Mouse (Mus musculus) adrenal gland, postnatal 36 days (tissue): Measurements from ENCODE around the gene 1700030J22Rik. TPM values are rescaled to one million over a fixed set of nuclear protein-coding genes. Genes with fewer than 3 reads are reported as not detected.

Experiments
- DNase-seq, 2 experiments: peaks; one replicate each; pipeline ENCODE4 v3.0.0; 2021; ENCODE audit warnings: mixed read lengths in 1 of 2
- total RNA-seq, 2 experiments: library from RNA; stranded (reverse); gene quantifications; 2 replicates each; pipeline ENCODE4 v1.2.3; 2021

Gene 1700030J22Rik
- total RNA-seq, 2 experiments from 2014 or later = 1.2 to 2.7 TPM

DNA sequence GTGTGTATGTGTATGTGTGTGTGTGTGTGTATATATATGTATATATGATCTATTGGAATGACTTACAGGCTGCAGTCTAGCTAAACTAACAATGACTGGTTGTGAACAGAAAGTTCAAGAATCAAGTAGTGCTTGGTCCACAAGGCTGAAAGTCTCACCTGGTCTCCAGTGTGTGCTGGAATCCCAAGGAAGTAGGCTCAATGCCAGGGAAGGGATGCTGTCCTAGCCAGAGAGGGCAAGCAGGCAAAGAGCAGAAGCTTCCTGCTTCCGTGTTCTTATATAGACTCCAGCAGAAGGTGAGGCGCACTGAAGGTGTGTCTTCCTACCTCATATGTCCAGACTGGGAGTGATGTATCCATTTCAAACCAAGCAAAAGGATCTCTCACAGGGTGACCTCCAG lies 27.0 kb downstream of the 1700030J22Rik start:
- DNase-seq = no peak

DNA sequence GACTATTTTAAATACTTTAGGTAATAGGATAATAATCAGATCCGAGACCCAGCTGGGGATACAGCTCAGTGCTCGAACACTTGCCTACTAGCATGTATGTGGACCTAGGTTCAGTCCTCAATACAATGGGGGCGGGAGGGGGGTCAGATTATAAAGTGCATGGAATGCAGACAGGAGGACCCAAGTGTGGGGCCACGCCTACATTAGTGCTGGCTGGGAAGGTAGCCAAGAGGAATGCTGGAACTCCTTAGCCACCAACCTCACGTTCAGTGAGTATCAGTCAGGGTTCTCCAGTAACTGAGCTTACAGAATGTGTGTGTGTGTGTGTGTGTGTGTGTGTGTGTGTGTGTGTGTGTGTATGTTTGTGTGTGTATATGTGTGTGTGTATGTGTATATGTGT lies 27.4 kb downstream of the 1700030J22Rik start:
- DNase-seq = peak in 1 of 2 experiments; percentile 19

DNA sequence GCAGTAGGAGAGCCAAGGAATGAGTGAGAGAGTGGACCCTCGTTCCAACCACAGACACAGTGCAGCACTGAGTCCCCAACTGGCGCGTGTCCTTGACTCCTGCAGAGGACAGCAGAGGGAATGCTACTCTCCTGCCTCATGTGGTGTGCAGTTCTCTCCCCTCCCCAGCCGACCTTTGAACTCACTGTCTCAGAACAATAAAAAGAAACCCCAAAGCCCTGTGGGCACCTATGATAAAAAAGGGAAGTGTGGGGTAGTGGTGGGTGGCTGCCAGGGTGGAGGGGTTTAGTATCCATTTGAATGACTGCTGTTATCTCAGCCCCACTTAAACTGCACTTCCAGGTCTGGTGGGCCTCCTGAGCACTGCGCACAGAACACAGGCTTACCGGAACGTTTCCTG lies 31.2 kb downstream of the 1700030J22Rik start:
- no peak for DNase-seq

DNA sequence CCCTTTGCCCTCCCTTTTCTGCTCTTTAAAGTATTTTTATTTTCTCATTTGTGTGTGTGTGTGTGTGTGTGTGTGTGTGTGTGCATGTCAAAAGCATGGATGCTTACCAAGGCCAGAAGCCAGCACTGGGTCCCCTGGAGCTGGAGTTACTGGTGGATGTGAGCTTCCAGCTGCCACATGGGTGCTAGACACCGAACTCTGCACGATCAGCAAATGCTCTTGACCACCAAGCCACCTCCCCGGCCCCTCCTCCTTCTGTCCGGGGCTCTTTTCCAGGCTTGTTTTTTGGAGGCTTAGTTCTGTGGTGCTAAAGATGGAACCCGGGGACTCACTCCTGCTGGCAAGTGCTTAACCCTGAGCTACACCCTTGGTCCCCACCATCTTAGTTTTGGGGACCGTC lies 31.9 kb downstream of the 1700030J22Rik start:
- no peak for DNase-seq

DNA sequence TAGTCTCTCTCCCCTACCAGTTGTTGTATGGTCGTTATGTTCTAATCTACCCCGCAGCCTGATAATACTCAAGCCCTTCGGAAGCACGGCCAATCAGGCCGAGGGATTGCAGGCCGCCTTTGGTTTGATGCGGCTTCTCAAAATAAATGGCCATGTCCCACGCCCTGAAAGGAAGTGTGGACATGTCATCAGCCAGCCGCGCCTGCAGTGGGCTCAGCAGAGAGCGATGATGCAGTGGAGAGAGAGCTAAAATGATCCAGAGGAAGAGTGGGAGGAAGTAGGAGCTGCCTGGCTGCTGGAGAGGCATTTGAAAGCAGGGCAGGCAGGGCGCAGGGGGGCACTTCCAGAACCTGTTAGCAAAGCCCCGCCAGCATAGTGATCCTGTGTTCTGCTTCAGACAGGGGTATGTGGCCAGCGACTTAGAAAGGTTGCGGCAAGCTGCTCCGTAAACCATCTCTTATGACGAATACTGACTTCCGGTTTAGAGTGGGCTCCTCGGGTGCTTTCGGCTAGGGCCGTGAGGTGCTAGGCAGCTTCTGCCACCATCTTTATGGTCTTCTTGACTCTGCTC lies 32.4 kb downstream of the 1700030J22Rik start:
- no peak for DNase-seq

DNA sequence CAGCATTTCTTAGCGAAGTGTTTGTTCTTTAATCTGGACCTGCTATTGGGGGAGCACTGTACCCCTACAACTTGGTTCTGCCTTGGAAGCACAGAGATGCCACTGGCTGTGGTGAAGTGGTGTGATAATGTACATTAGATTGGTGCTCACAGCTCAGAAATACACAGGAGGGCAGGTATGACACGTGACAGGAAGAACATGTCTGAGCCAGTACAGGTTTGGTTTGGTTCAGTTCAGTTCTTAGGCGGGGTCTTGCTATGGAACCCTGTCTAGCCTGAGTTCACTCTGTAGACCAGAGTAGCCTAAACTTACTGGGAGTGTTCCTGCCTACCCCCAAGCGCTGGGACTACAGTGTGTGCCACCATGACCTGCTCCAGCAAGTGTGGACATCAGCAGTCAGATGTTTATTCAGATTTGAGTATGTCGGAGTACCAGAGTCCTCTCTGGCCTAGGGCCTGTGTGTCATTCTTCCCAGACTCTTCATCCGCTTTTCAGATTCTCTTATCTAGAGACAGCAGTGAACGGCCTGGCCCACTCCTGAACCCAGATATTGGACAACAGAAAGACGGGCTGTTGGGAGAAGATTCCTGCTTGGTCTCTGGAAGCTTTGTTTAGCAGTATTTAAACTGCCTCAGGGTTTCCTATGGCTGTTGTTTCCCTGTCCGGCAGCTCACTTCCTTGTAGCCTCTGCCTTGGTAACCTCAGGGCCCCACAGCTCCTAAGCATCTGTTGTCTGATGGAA lies 33.4 kb downstream of the 1700030J22Rik start:
- DNase-seq = no peak

DNA sequence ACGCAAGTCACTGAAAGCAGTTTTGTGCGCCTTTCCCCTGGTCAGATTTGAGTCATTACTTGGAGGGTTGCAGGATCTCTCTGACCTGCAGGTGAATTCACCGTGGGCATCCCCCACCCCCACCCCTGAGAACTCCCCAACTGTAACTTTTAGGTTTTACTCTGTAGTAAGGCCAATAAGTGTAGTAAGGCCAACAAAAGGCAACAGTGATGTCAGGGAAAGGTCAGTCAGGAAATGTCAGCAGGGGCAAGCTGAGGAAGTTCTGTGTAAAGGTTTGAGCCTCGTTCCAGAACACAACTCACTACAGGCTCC lies 34.4 kb downstream of the 1700030J22Rik start:
- DNase-seq = no peak

DNA sequence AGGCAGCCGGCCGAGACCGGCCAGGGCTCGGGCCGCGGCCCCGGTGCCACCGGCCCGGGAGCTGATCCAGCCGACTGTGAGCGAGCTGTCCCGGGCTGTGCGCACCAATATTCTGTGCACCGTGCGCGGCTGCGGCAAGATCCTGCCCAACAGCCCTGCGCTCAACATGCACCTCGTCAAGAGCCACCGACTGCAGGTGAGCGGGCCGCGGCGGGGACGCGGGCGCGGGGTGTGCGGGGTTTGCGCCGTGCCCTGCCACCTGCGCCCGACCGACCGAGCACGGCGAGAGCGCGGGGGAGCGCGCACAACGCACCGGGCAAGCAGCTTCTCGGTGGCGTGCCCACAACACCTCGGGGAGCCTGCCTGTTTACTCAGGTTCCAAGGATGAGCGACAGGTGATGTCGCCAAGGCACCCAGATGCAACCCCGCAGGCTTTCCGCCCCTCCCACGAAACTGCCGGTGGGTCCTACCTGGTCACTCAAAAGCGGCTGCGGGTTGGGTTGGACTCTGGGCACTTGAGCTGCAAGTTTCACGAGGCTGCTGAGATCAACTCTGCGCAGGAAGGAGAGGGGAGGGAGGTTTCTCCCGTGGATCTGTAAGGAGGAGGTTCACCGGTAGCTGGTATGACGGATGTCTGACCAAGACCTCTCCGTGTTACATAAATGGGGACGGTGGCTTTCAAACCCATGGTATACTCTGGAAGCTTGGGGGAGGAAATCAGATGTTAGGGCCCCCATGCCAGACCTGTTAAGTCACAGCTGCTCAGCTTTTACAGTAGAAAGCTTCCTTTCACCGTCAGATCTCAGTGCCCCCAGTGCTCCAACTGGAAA lies 35.0 kb downstream of the 1700030J22Rik start:
- peak; percentile 27 to 30 for DNase-seq

DNA sequence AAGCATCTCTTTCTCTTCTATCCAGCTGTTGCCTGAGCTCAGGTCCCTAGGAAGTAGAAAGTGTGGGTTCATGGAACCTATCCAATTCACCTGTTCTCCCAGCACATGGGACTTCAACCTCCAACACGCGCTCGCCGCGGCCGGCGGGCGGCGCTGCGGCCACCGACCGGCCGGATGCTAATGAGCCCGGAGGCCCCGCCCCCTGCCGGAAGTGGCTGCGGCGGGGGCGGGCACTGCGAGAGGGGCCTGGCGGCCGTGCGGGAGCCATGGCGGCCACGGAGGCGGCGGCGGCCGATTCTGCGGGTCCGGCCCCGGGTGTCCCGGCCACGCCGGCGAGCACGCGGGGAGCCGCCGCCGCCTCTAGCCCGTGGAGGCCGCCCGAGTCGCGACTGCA lies 35.6 kb downstream of the 1700030J22Rik start, which contains the start of gene Atmin:
Gene Atmin (plus strand): TSS at position 233 of the 394 bp plus-strand sequence.
- DNase-seq = peak; percentile 91 to 95

DNA sequence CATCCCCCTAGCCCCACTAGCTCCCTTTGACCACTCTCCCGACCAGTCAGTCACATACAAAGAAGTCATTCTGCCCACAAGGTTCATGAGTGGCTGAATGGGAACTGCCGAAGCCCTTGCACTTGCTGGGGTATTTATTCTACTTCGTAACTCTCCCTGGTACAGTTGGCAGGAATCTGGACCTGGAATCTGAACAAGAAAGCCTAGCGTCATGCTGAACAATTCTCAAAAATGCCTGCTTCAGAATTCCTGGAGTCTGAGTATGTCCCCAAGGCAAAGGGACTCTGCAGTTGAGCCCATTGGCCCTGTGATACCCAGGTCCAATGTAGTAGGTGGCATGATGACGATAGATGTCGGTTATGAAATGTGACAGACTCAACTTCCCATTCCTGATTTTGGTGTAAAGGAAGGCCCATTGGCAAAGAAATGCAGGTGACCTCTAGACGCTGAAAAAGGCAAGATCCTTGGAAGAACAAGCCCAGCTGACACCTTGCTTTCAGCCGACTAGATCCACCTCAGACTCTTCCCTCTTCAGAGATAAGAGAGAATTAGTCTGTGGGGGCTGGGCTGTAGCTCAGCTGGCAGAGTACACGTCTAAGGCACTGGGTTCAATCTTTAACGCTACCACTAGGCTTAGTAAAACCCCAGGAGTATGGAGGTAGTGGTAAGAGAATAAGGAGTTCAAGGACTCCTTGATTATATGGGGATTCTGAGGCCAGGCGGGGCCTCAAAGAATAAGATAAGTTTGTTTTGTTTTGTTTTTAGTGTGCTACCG lies 36.3 kb downstream of the 1700030J22Rik start:
- no peak for DNase-seq

DNA sequence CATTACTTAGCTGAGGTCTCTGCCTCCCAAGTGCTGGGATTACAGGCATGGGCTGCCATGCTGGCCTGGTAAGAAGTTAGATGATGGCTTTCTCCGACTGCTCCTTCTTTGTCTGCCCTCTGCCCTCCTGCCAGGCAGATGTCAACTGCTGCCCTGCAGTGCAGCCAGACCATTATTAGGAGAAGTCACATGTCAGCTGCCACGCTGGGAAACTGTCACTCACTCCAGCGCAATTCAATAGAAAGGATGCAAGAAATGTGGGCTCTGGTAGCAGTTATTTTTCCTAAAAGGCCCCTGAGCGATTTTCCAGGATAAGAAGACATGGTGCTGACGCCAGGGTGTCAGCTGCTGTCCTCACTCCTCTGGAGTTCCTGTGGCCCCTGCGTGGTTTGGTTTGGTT lies 43.3 kb downstream of the 1700030J22Rik start:
- DNase-seq = no peak

DNA sequence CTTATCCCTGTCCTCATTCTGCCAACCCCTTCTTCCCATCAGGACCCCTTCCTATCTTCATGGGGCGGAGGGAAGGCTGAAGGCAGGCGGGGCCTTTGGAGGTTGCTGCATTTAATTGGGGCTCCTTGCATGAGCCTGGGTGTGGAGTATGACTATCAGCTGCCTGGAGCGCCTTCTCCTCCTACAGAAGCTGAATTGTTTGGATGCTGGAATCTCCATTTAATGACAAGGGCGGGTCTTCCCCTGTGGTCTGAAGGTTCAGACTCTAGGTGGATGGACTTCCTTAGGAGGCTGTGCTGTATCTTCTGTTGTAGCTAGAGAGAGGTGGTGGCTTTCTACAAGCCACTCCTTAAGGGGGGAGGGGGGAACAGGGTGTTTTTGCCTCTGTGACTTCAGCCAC lies 43.8 kb downstream of the 1700030J22Rik start:
- no peak for DNase-seq

DNA sequence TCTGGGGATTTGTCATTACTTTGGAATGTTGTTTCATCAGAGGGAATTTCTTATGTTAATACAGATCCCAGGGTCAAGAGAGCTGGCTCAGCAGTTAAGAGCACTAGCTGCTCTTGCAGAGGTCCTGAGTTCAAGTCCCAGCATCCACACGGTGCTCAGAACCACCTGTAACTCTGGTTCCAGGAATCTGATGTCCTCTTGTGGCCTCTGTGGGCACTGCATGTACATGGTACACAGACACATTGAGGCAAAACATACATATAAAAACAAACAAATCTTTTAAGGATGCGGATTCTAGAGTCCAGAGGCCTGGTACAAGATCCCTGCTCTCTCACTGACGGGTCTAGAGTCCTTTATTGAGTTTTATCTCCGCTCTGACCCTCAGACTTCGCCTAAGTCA lies 50.2 kb downstream of the 1700030J22Rik start:
- DNase-seq = no peak

DNA sequence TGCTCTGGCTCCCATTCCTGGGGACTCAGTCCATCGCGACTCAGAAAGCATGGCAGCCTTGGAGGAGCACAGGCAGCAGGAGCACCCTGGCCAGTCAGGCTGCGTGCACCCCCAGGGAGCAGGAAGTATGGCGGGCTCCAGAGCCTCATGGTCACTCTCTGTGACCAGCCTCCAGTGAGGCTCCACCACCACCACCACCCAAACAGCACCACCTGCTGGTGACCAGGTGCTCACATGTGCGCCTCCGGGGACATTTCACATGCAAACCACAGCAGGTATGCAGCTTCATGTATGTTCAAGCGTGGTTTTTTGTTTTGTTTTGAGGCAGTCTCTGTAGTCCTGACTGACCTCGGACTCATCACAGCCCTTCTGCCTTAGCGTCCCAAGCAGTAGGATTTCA lies 50.9 kb downstream of the 1700030J22Rik start:
- peak; percentile 67 to 79 for DNase-seq

DNA sequence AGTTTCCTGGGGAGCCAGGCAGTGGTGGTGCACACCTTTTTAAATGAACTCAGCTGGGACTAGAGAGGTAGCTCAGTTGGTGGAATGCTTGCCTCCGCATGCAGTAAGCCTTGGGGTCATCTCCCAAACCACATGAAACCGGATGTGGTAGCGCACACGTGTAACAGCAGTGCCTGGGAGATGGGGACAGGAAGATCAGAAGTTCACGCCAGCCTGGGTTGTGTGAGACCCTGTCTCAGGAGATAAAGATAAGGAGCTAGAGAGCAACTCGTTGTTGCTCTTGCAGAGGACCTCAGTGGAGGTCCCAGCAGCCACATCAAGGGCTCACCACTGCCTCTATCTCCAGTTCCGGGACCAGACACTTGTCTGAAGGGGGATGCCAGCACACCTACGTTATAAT lies 55.2 kb downstream of the 1700030J22Rik start:
- DNase-seq = no peak

DNA sequence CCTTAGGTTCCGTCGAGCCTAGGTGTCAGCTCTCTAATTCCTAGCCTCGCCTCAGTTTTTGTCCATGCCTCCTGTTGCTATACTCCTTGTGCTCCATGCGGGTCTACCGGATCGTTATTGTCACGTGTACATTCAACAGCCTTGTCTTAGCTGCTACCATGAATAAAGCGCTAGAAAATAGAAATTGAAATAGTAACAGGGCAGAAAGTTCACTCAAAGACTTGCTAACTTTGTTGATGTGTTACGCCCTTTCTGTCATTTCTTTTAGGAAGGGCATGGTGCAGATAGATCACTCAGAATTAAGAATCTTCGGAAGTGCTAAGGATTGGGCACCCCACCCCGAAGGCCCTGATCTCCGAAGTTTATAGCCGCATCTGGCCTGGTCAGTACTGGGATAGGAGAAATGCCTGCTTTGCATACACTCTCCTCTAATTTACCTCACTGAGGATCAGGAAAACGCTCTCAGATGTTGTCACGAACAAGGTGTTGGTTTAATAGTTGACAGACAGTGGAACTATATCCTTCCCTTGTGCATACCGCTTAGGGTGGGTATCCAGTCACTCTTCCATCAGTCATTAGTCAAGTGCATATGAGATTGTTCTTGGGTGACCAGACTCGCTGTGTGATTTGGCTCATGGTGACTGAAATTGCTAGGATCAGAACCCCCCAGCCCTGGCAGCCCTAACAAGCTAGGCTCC lies 56.5 kb downstream of the 1700030J22Rik start:
- DNase-seq = no peak

DNA sequence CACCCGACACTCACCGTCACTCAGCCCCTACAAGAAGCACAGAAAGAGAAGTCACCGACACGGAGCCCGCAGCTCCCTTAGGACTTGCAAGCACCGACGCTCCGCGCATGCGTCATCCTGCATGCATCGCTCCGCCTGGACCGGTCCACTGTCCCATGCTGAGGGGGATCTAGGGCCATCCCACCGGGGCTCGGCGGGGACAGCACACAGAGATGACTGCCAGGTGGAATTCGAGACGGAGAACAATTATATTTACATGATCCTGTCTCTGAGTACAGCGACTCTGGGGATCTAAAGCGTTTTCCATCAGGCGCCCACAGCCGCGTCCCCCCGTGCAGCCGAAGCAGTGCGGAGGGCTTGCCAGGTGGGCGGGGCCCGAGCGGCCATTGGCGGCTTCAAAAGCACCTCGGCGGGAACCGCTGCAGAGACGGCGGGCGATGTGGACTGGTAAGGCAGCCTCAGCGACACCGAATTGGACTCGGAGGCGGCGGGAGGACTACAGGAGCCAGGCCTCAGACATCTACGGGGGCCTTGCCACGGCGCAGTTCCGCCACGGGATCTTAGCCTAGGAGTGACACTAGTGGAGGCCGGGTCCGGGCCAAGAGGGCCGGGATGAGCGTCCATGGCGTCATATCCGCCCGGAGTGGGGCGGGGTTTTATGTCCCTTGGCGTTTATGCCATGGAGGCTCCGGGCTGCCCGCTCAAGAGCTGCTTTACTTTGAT lies 57.3 kb downstream of the 1700030J22Rik start, which contains the start of the genes Cmc2 and Cenpn:
Gene Cmc2 (minus strand): TSS at position 119 of the 723 bp plus-strand sequence.
Gene Cenpn (plus strand): TSS at position 394 of the 723 bp plus-strand sequence.
- peak; percentile 93 to 96 for DNase-seq

DNA sequence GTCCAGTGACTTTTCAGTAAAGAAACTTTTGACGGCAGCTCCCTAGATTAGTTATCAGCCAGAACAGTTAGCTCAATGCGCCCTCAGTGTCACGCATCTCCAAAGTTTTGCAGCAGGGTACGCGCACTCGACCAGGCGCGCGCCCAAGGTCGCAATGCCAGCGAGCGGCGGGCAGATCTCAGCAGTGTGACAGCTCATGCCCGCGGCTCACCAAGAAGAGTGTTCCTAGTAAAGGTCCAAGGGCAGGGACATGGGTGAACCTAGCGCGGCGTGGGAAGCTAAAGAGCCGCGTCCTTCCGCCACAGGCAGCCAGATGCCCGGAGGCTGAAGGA lies 57.8 kb downstream of the 1700030J22Rik start:
- DNase-seq = peak; percentile 84
